Mouse (Mus musculus) kidney, postnatal 0 days (tissue): ENCODE results near the gene Abcg2. TPM values are rescaled to one million over a fixed set of nuclear protein-coding genes. Genes with fewer than 3 reads are reported as not detected.
"Not testable (repeated sequence)": the region's sequence is repeated elsewhere in the genome, so short reads cannot be mapped to it uniquely, and the experiment has no call there.

ENCODE experiments used
- ATAC-seq: fragments of 200-750 bp; cut with Nextera tagmentation; replicated peaks from 2 replicates; pipeline ENCODE4 v1.8.0; 2017; ENCODE audit warnings: low read depth, moderate number of reproducible peaks, moderate TSS enrichment, moderate library complexity; ENCODE audit not compliant: low FRiP score
- DNase-seq: peaks from one replicate; pipeline ENCODE4 v3.0.0-alpha.2; 2016; ENCODE audit warnings: low spot score
- H3K27ac ChIP-seq: fragments of 300-500 bp; sonication (generic); 2 replicates; pipeline ENCODE4 v1.5.1; 2014; ENCODE audit warnings: mild to moderate bottlenecking
- H3K27me3 ChIP-seq: fragments of 300-500 bp; sonication (generic); 2 replicates; pipeline ENCODE4 v1.6.1; 2014; ENCODE audit warnings: low read length, mixed read lengths; ENCODE audit not compliant: insufficient read depth
- H3K36me3 ChIP-seq: fragments of 300-500 bp; sonication (generic); 2 replicates; pipeline ENCODE4 v1.6.1; 2014; ENCODE audit warnings: low read length, mixed read lengths; ENCODE audit not compliant: insufficient read depth
- H3K4me1 ChIP-seq: fragments of 300-500 bp; sonication (generic); replicated peaks from 2 replicates; pipeline ENCODE4 v1.6.1; 2014; ENCODE audit warnings: antibody characterized with exemption, low read length, mixed read lengths; ENCODE audit not compliant: insufficient read depth
- H3K4me2 ChIP-seq: fragments of 300-500 bp; sonication (generic); 2 replicates; pipeline ENCODE4 v1.6.1; 2014; ENCODE audit warnings: mild to moderate bottlenecking, low read length, moderate library complexity, mixed read lengths
- H3K4me3 ChIP-seq: fragments of 300-500 bp; sonication (generic); replicated peaks from 2 replicates; pipeline ENCODE4 v1.5.1; 2014; ENCODE audit warnings: low read depth, low read length
- H3K9ac ChIP-seq: fragments of 300-500 bp; sonication (generic); 2 replicates; pipeline ENCODE4 v1.6.1; 2014; ENCODE audit warnings: low read depth, low read length
- H3K9me3 ChIP-seq: fragments of 300-500 bp; sonication (generic); replicated peaks from 2 replicates; pipeline ENCODE4 v1.6.1; 2016; ENCODE audit warnings: low read length, inconsistent platforms, mixed read lengths
- CTCF ChIP-seq: IDR thresholded peaks from 2 replicates; pipeline ENCODE4 v1.5.1; 2016; ENCODE audit warnings: antibody characterized with exemption, low read depth, mild to moderate bottlenecking, moderate library complexity
- WGBS: fragments of 180-500 bp; shearing (Covaris S2); extraction: QIAGEN DNeasy Blood & Tissue Kit; methylation state at CpG from one replicate; pipeline ENCODE4 v1.1.7; 2014; 5-methylcytosine and 5-hydroxymethylcytosine counted together
- polyA plus RNA-seq: library from polyadenylated mRNA; unstranded; fragments of >200 nt; fragmentation: Nextera tagmentation; extraction: Ambion mirVana; gene quantifications from 2 replicates; pipeline ENCODE4 v1.2.1, GENCODE M21; 2015

Gene Abcg2
- 136 and 154 TPM in 2 replicates for polyA plus RNA-seq

DNA sequence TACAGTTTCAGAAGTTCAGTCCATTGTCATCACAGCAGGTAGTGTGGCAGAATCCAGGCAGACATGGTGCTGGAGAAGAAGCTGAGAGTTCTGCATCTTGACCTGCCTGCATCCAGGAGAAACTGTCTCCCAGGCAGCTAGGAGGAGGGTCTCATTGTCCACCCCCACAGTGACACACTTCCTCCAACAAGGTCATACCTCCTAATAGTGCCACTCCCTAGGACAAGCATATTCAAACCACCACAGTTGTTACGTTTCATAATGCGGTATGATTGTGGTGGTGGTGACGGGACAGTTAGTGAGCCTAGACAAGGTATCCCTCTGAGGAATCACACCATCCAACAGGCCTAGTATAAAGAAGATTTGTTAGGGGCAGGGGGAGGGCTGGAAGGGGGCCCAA is at the start of gene Abcg2:
Gene Abcg2, plus strand, starts transcription at position 301 of the 400 bp plus-strand sequence.
- not testable (repeated sequence) for DNase-seq, H3K9me3 ChIP-seq, H3K27ac ChIP-seq, H3K4me3 ChIP-seq, H3K4me1 ChIP-seq, ATAC-seq, H3K4me2 ChIP-seq, H3K27me3 ChIP-seq, H3K9ac ChIP-seq, H3K36me3 ChIP-seq
- WGBS, result 89% methylated on average over 3 of the region's 3 CpGs

GRCm38 (mm10) chr6:58540263-58540662 is 44.1 kb upstream of the Abcg2 start:
- not testable (repeated sequence) for H3K9ac ChIP-seq, ATAC-seq, H3K27ac ChIP-seq

DNA sequence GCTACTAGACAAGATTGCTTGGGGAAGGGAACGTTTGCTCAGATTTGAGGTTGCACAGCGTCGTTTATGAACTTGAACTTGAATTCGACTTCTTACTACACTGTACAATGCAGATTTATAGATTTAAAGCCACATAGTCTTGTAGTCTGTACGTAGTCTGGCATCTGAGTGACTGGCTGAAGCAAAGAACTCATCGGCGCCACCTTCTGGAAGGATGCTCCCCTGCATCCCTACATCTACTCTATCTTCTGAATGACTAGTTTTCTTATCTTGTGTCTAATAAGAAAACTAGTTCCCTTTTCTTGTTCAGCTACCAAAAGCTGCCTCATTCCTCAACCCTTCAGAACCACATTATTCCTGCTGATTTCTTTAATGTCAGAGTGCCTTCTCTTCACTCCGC is 41.5 kb upstream of the Abcg2 start:
- peak; percentile 65 for TF ChIP-seq CTCF
- not testable (repeated sequence) for H3K4me1 ChIP-seq, H3K9ac ChIP-seq, H3K27ac ChIP-seq, H3K27me3 ChIP-seq, H3K36me3 ChIP-seq, H3K4me2 ChIP-seq, H3K4me3 ChIP-seq, ATAC-seq, H3K9me3 ChIP-seq
- 59% methylated on average over 8 of the region's 8 CpGs for WGBS
- DNase-seq, result peak; percentile 67

More at GRCm38 (mm10) chr6:58540263-58540662, 44.1 kb upstream of the Abcg2 start:
- H3K27me3 ChIP-seq, H3K4me2 ChIP-seq, H3K4me3 ChIP-seq, H3K9me3 ChIP-seq, DNase-seq, H3K4me1 ChIP-seq, H3K36me3 ChIP-seq: not testable (repeated sequence)
- WGBS, result 66% methylated on average over 4 of the region's 4 CpGs

DNA sequence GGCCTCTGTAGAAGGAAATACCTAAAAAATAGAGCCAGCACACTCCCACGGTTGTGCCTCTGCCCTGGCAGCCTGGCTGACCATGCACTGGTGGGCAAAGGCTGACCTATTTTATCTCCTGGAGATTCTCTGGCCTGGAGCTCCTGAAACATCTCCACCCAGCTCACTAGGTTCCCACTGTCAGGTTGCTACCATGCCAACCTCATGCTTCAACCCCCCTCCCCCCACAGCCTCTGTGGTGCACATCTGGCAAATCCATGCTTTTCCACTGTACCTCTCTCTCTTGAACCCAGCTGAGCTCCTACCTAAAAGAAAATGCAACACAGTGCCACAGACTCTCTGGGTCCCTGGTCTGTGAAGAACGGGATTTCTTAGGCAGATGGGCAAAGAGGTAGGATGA is 39.4 kb upstream of the Abcg2 start:
- peak; percentile 14 for DNase-seq
- H3K9ac ChIP-seq, ATAC-seq, H3K27ac ChIP-seq, H3K4me1 ChIP-seq, H3K36me3 ChIP-seq, H3K9me3 ChIP-seq, H3K4me2 ChIP-seq, H3K27me3 ChIP-seq, H3K4me3 ChIP-seq: not testable (repeated sequence)
- WGBS, result 11% methylated on average over 2 of the region's 2 CpGs

- H3K27ac ChIP-seq, H3K9me3 ChIP-seq, DNase-seq, ATAC-seq, H3K27me3 ChIP-seq, H3K4me2 ChIP-seq, H3K4me1 ChIP-seq, H3K4me3 ChIP-seq, H3K36me3 ChIP-seq, H3K9ac ChIP-seq: not testable (repeated sequence)
- 15% methylated on average over 5 of the region's 5 CpGs for WGBS
These were observed 38.3 kb upstream of the Abcg2 start for GRCm38 (mm10) chr6:58546050-58546449.

- 7% methylated on average over 4 of the region's 4 CpGs for WGBS
These were observed 37.5 kb upstream of the Abcg2 start for GRCm38 (mm10) chr6:58546816-58547215.

DNA sequence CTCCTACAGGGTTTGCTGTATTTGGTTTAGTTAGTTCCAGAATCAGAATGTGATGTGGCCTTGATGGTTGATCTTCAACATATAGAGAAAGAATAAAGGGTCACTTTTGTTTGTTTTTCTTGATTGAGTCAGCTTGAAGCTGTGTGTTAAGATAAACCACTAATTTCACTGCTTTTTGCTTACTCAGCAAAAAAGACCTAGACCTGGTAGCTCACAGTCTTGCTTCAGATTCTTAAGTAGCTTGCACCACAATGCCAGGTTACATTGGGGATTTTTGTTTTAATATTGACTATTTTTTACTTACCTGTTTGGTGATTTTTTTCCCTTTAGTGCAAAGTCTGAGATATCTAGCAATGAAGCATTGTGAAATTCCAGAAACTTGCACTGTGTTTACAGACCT is 30.5 kb upstream of the Abcg2 start:
- DNase-seq, H3K4me3 ChIP-seq, H3K4me2 ChIP-seq, H3K27me3 ChIP-seq, ATAC-seq, H3K4me1 ChIP-seq, H3K36me3 ChIP-seq, H3K9ac ChIP-seq, H3K27ac ChIP-seq, H3K9me3 ChIP-seq: not testable (repeated sequence)

More at GRCm38 (mm10) chr6:58546816-58547215, 37.5 kb upstream of the Abcg2 start:
- ATAC-seq (no peak), DNase-seq (peak; percentile 77)
- Histone ChIP-seq H3K27ac (no peak overlapping the region), H3K4me3 (no peak overlapping the region), H3K4me2 (no peak overlapping the region), H3K36me3 (no peaks in the 10 kb centered on the region), H3K9ac (no peak overlapping the region), H3K27me3 (no peaks in the 10 kb centered on the region), H3K9me3 (no peaks in the 10 kb centered on the region), H3K4me1 (no peaks in the 10 kb centered on the region)
- peak; percentile 83 for TF ChIP-seq CTCF

DNA sequence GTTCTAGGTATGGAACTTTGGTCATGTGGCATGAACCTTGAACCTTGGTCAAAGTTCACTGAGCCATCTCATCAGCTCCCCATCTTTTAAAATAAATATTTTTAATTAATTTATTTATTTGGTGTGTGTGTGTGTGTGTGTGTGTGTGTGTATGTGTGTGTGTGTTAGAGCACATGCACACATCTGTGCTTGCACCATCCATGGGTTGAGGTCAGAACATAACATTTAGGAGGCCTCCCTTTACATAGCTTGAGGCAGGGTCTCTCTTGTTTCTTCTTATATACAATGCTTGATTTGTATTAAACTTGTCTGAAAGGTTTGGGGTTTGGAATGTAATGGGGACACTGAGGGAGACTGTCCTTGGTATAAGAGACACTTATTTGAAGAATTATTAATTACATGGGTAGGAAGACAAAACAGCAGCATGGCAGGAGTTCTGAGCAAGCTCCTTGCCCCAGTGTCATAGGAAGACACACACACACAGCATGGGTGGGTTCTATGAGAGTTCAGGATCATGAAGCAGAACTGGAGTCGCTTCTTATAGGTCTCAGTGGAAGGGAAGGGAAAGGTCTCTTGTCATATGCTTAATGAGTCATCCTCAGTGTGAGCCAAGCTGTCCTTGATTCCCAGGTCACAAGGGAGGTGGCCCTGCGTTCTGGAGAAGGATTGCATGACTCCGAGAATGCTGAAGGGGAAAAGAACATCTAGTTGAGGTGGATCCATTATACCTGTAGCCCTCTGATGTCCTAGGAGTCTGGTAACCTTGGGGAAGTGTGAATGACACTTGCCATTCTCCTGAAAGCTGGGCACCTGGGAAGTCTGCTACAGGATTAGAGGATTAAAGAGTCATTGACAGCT is 9.9 kb downstream of the Abcg2 start:
- H3K9me3 ChIP-seq, result not testable (repeated sequence)

GRCm38 (mm10) chr6:58595639-58596293 is 11.4 kb downstream of the Abcg2 start:
- 1% methylated on average over 9 of the region's 9 CpGs for WGBS
- DNase-seq (peak; percentile 62), ATAC-seq (peak; percentile 55; the same call in 1 of the 2 replicates)
- not testable (repeated sequence) for H3K4me1 ChIP-seq, H3K9me3 ChIP-seq, H3K36me3 ChIP-seq, H3K27me3 ChIP-seq
- Histone ChIP-seq H3K9ac (0 out of 2 replicates have a peak overlapping the region, but pooled peaks have one; percentile 0), H3K4me3 (peak overlapping the region; percentile 13), H3K4me2 (peak overlapping the region; percentile 44), H3K27ac (peak overlapping the region; percentile 78)

More for the DNA sequence above, 9.9 kb downstream of the Abcg2 start:
- not testable (repeated sequence) for H3K9ac ChIP-seq, H3K4me3 ChIP-seq, H3K4me2 ChIP-seq, DNase-seq, H3K4me1 ChIP-seq, H3K27ac ChIP-seq, H3K27me3 ChIP-seq, H3K36me3 ChIP-seq
- WGBS, result 45% methylated on average over 3 of the region's 3 CpGs
- ATAC-seq, result peak; percentile 47
